Mouse (Mus musculus) neural tube, embryonic 12.5 days (tissue): ENCODE results near the gene Gpr137. TPM values are rescaled to one million over a fixed set of nuclear protein-coding genes. Genes with fewer than 3 reads are reported as not detected.

Experiments
- ATAC-seq: fragments of 200-750 bp; cut with Nextera tagmentation; 2 replicates; pipeline ENCODE4 v1.8.0; 2017; ENCODE audit warnings: low read depth, mild to moderate bottlenecking, moderate TSS enrichment, moderate library complexity; ENCODE audit not compliant: low FRiP score
- H3K27ac ChIP-seq: fragments of 300-500 bp; sonication (generic); 2 replicates; pipeline ENCODE4 v1.5.1; 2016
- H3K27me3 ChIP-seq: fragments of 300-500 bp; sonication (generic); replicated peaks from 2 replicates; pipeline ENCODE4 v1.6.1; 2016; ENCODE audit warnings: mild to moderate bottlenecking
- H3K36me3 ChIP-seq: fragments of 300-500 bp; sonication (generic); 2 replicates; pipeline ENCODE4 v1.6.1; 2016; ENCODE audit warnings: mild to moderate bottlenecking
- H3K4me1 ChIP-seq: fragments of 300-500 bp; sonication (generic); 2 replicates; pipeline ENCODE4 v1.6.1; 2016
- H3K4me2 ChIP-seq: fragments of 300-500 bp; sonication (generic); replicated peaks from 2 replicates; pipeline ENCODE4 v1.6.1; 2016; ENCODE audit warnings: mild to moderate bottlenecking
- H3K4me3 ChIP-seq: fragments of 300-500 bp; sonication (generic); 2 replicates; pipeline ENCODE4 v1.5.1; 2016
- H3K9ac ChIP-seq: fragments of 300-500 bp; sonication (generic); 2 replicates; pipeline ENCODE4 v1.6.1; 2016; ENCODE audit warnings: mild to moderate bottlenecking
- H3K9me3 ChIP-seq: fragments of 300-500 bp; sonication (generic); 2 replicates; pipeline ENCODE4 v1.6.1; 2016; ENCODE audit warnings: mild to moderate bottlenecking
- WGBS: fragments of 180-500 bp; shearing (Covaris S2); methylation state at CpG from one replicate; pipeline ENCODE4 v1.1.7; 2016; 5-methylcytosine and 5-hydroxymethylcytosine counted together
- polyA plus RNA-seq: library from polyadenylated mRNA; unstranded; fragments of >200 nt; fragmentation: Nextera tagmentation; extraction: Ambion mirVana; gene quantifications from 2 replicates; pipeline ENCODE4 v1.2.1, GENCODE M21; 2016

Gpr137 gene
- polyA plus RNA-seq, 1 experiment from 2014 or later = 43.9 TPM

DNA sequence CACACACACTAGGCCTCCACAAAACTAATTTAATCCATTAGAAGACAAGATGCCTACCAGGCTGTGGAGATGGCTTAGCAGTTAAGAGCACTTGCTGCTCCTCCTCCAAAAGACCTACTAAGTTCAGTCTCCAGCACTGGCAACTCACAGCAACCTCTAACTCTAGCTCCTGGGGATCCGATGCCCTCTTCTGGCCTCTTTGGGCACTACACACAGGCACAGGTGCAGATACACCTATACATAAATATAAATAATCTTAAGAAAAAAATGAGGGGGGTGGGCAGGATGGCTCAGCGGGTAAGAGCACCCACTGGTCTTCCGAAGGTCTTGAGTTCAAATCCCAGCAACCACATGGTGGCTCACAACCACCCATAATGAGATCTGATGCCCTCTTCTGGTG, 6.0 kb downstream of the Gpr137 start:
- 18% methylated on average over 3 of the region's 3 CpGs for WGBS
- no peak overlapping the region for H3K4me3 ChIP-seq
- no peak overlapping the region for H3K27ac ChIP-seq
- H3K4me1 ChIP-seq = peaks cover 37% of the 10 kb centered on the region
- H3K4me2 ChIP-seq = no peak overlapping the region
- H3K9ac ChIP-seq = no peak overlapping the region
- H3K9me3 ChIP-seq = no peaks in the 10 kb centered on the region
- peaks cover 8% of the 10 kb centered on the region for H3K36me3 ChIP-seq
- peaks cover 53% of the 10 kb centered on the region for H3K27me3 ChIP-seq
- no peak for ATAC-seq

DNA sequence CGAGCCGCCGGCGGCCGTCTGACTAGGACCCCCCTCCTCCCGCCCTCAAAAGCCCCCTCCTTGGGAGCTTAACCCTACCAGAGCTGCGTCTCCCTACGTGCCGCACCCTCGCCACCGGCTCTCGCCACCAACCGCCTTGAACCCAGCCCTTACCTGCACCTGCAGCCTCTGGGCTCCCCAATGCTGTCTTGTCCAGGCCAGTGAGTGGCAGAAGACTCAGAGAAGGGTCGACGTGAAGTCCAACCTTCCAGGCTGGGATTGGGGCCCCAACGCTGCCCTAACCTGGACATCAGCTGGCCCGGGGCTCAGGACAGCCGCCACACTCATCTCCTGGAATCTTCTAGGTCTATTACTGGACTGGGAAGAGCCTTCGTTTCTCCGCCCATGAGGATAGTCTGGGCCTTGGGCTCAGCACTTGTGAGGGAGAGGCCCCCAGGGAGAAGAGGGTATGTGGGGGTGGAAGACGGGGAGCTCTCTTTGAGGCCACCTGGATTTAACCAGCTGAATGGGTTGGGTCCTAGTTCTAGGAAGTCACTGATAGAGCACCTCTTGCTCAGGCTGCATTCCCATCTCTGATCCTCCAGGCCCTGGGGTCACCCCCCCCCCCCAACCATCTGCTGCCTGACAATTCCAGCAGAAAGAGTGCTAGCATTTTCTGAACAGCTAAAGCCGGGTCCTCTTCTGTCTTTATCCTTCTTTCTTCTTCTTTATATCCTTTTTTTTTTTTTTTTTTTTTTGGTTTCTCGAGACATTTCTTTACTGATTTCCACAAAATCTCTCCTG, 7.9 kb downstream of the Gpr137 start, which contains the start of gene Kcnk4:
Kcnk4 (minus strand) TSS at position 321 of the 783 bp plus-strand sequence.
- H3K27ac ChIP-seq = no peak within 1 kb of the TSS
- 10% methylated on average over 23 of the region's 23 CpGs for WGBS
- peak; percentile 29; the same call in 1 of the 2 replicates for ATAC-seq

DNA sequence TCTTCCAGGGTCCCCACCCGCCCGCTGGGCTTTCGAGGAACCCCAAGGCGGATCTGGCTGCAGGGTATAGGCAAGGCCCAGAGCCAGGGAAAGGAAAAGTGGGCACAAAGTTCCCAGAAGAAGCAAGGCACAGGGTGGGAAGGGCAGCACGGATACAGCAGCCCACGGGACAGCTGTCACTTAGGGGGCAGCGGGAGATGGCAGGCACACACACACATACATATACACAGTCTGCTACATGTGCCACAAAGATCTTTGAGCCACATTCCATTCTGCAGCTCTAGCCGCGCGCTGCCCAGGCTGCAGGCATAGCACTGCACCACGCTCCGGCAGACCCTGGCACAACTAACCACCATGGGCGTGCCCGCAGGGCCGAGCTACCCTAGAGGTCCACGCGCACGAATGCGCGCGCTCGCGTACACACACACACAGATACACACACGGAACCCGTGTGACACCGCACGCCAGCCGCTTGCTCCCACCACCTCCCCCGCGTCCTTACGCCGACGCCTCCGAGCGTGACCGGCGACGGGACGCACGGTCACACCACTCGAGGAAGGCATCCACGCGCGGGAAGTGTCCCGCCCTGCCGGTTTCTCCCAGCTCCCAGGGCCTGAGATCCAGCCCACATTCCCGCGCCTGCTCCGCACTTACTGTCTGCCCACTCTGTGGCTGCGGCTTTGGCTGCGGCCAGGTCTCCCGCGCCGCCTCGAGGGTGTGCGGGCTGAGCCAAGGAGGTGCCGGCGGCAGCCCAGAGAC, 8.7 kb downstream of the Gpr137 start:
- no peak overlapping the region for H3K27ac ChIP-seq
- H3K27me3 ChIP-seq = peaks cover 71% of the 10 kb centered on the region
- H3K9me3 ChIP-seq = no peaks in the 10 kb centered on the region
- peak; percentile 59 for ATAC-seq
- H3K4me2 ChIP-seq = peak overlapping the region; percentile 64
- peaks cover 8% of the 10 kb centered on the region for H3K36me3 ChIP-seq
- peaks cover 17% of the 10 kb centered on the region for H3K4me1 ChIP-seq
- peak overlapping the region; percentile 35 for H3K4me3 ChIP-seq
- H3K9ac ChIP-seq = peak overlapping the region; percentile 56
- 3% methylated on average over 58 of the region's 58 CpGs for whole genome bisulfite sequencing

More for the DNA sequence above, 7.9 kb downstream of the Gpr137 start, which contains the start of gene Kcnk4:
- Histone ChIP-seq H3K4me3 (peak within 1 kb of the TSS; percentile 35), H3K36me3 (peaks cover 8% of the 10 kb centered on the region), H3K27me3 (peaks cover 65% of the 10 kb centered on the region), H3K9me3 (no peaks in the 10 kb centered on the region), H3K4me2 (peak within 1 kb of the TSS; percentile 64), H3K4me1 (peaks cover 24% of the 10 kb centered on the region), H3K9ac (peak within 1 kb of the TSS; percentile 56)

DNA sequence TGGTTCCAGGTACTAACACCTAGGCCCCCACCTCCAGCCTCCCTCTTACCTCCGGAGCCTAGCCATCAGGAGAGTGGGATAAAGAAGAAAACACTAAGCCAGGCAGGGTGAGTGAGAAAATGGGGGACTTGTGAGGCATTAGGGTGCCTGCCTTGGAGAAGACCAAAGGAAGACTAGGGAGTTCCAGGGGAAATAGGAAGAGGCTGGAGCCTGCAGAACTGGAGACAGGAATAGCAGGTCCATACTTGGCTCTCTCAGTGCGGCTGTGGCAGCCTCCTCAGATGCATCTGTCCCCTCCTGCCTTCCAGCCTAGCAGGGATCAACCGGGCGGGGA, 9.2 kb downstream of the Gpr137 start:
- H3K36me3 ChIP-seq = peaks cover 3% of the 10 kb centered on the region
- peaks cover 77% of the 10 kb centered on the region for H3K27me3 ChIP-seq
- no peaks in the 10 kb centered on the region for H3K9me3 ChIP-seq
- WGBS = 22% methylated on average over 4 of the region's 4 CpGs
- H3K4me3 ChIP-seq = peak overlapping the region; percentile 35; the same call in 1 of the 2 replicates
- peaks cover 16% of the 10 kb centered on the region for H3K4me1 ChIP-seq
- peak overlapping the region; percentile 64 for H3K4me2 ChIP-seq
- no peak overlapping the region for H3K9ac ChIP-seq
- no peak for ATAC-seq
- no peak overlapping the region for H3K27ac ChIP-seq

DNA sequence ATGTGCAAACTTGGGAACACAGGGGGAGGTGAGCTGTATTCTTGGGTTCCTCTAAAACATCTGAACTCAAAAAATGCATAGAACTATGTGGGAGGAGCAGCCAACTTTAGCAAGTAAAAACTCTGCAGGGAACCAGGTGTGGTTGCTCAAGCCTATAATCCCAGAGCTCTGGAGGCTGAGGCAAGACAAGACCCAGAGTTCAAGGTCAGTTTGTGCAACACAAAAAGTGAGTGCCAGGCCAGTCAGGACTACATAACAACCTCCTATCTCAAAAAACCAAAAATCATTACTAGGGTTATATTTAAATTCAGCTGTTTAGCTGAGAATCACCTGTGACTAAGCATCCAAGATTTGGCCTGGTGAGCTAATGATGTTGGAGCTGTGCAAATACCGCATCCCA, 10.3 kb downstream of the Gpr137 start:
- 56% methylated on average over 1 of the region's 1 CpGs for WGBS

DNA sequence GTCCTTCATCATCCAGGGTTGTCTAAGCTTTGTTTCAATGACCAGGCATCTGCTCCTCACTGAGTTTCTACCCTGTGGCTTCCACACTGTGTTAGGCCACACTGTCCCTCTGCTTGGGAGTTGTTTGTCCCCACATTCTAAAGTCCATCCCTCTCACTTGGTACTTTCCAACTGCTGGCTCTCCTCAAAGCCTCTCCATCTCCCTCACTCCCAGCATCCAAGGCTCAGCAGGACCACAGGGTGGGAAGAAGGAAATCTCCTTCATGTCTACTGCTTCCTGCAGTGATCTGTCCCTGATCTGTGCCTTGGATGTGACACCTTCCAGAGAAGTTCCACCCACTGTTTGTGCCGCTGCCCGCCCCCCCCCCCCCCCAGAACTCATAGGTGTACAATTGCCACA, 11.3 kb downstream of the Gpr137 start:
- Histone ChIP-seq H3K9me3 (no peaks in the 10 kb centered on the region), H3K4me1 (peaks cover 22% of the 10 kb centered on the region), H3K36me3 (no peaks in the 10 kb centered on the region), H3K27ac (no peak overlapping the region), H3K4me3 (no peak overlapping the region), H3K27me3 (peaks cover 90% of the 10 kb centered on the region), H3K4me2 (no peak overlapping the region), H3K9ac (no peak overlapping the region)
- no peak for ATAC-seq
- 0% methylated on average over 2 of the region's 2 CpGs for WGBS

More for the DNA sequence above, 10.3 kb downstream of the Gpr137 start:
- H3K9ac ChIP-seq = no peak overlapping the region
- H3K27ac ChIP-seq = no peak overlapping the region
- no peak overlapping the region; the same call in 1 of the 2 replicates for H3K4me3 ChIP-seq
- H3K4me1 ChIP-seq = peaks cover 18% of the 10 kb centered on the region
- ATAC-seq = no peak
- H3K9me3 ChIP-seq = no peaks in the 10 kb centered on the region
- no peak overlapping the region for H3K4me2 ChIP-seq
- H3K36me3 ChIP-seq = no peaks in the 10 kb centered on the region
- H3K27me3 ChIP-seq = peaks cover 84% of the 10 kb centered on the region

DNA sequence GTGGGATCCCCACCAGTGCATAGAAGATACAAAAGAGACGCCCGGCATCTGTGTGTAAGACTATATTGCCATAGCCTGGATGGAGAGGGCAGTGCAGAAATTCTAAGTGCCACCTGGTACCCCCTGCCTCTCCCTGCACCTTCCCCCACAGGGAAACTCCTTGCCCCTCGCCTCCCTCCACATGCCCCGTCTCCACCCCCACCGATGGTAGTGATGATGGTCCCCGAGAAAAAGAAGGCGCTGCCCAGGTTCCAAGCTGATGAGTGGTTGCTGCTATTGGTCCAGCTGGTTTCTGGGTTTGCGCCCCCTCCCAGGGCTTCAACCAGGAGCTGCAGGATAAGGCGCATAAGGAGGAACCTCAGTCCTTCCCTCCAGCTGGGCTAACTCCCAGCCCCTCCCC, 14.2 kb downstream of the Gpr137 start:
- WGBS = 11% methylated on average over 9 of the region's 9 CpGs
- Histone ChIP-seq H3K4me1 (peaks cover 10% of the 10 kb centered on the region), H3K4me3 (no peak overlapping the region), H3K9me3 (no peaks in the 10 kb centered on the region), H3K9ac (no peak overlapping the region), H3K4me2 (no peak overlapping the region), H3K27me3 (peaks cover 90% of the 10 kb centered on the region), H3K36me3 (no peaks in the 10 kb centered on the region), H3K27ac (no peak overlapping the region)
- ATAC-seq = no peak

DNA sequence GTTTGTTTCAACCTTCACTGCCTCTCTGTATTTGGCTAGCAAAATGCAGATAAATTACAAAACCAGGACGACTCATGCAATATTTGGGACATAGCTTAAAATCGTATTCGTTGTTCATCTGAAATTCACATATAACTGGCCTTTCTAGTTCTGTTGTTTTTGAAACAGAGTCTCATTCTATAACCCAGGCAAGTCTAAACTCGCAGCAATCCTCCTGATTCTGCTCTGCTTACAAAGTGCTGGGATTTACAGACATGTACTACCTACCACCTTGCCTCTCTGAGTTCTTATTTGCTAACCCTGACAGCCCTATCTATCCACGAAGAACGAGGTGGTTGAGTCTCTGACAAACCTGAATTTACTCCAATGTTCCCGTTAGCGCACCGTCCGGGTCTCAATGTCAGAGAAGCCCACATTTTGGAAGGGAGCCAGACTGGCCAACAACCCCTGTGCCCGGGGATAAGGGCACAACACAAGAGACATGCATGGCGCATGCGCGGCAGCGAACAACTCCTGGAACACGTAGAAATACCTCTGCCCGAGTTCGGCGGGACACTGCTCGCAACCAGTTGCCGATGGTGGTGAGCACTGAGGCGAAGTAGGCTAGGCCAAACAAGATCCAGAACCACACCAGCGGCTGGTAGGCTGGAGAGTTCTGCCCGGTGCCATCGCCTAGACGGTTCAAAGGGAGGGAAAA, 15.6 kb downstream of the Gpr137 start:
- Histone ChIP-seq H3K9me3 (no peaks in the 10 kb centered on the region), H3K27me3 (peaks cover 84% of the 10 kb centered on the region), H3K27ac (no peak overlapping the region), H3K9ac (0 out of 2 replicates have a peak overlapping the region, but pooled peaks have one; percentile 2), H3K36me3 (no peaks in the 10 kb centered on the region), H3K4me3 (peak overlapping the region; percentile 13; the same call in 1 of the 2 replicates), H3K4me2 (peak overlapping the region; percentile 44), H3K4me1 (peaks cover 16% of the 10 kb centered on the region)
- no peak for ATAC-seq
- WGBS = 10% methylated on average over 26 of the region's 26 CpGs

DNA sequence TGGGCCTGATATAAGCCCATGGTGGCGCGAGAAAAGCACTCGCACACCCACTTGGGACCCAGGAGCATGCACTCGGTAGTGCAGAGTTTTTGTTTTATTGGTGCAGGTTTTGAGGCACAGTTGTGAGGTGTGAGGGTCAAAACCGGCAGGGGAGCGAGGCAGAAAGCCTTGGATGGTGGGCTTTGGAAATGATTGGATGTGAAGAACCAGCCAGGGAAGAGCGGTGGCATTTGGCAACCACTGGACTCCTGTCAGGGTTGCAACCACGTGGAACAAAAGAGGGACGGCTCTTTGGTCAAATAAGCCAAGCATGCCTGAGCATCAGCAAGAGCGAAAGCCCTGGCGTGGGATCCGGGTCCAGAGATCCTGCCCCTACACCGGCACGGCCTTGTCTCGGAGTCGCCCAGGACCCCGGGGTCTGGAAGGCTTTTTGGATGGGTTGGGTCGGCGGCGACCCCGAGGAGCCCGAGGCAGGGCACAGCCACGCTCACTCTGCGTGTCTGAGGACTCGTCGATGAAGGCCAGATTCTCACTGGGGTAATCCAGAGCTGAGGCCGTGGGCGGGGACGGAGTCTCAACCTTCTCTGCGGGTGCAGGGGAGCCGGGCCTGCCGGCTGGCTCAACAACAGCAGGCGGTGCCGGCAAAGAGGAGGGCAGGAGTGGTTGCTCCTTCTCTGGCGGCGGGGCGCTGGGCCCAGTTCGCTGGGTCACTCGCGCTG, 16.5 kb downstream of the Gpr137 start:
- no peak overlapping the region for H3K4me3 ChIP-seq
- H3K36me3 ChIP-seq = no peaks in the 10 kb centered on the region
- WGBS = 4% methylated on average over 40 of the region's 40 CpGs
- H3K9me3 ChIP-seq = no peaks in the 10 kb centered on the region
- no peak overlapping the region for H3K27ac ChIP-seq
- no peak overlapping the region for H3K9ac ChIP-seq
- H3K4me2 ChIP-seq = peak overlapping the region; percentile 36; the same call in 1 of the 2 replicates
- H3K4me1 ChIP-seq = peaks cover 15% of the 10 kb centered on the region
- no peak for ATAC-seq
- peaks cover 74% of the 10 kb centered on the region for H3K27me3 ChIP-seq

DNA sequence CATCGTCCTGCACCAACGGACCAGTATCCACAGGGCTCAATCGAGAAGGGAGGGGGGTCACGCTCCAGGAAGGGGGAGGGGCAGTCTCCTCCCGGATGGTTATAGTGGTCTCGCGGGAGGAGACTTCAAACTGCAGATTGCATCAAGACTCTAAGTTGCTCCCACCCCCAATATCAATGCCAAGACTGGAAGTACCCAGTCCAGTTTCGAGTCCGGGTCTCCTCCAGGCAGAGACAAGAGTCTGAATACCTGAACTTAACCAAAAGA, 17.0 kb downstream of the Gpr137 start, which contains the start of gene Catsperz:
Catsperz (minus strand) TSS at position 74 of the 267 bp plus-strand sequence.
- no peak within 1 kb of the TSS for H3K9ac ChIP-seq
- peak within 1 kb of the TSS; percentile 36 for H3K4me2 ChIP-seq
- no peaks in the 10 kb centered on the region for H3K36me3 ChIP-seq
- H3K27ac ChIP-seq = no peak within 1 kb of the TSS
- no peak within 1 kb of the TSS for H3K4me3 ChIP-seq
- H3K27me3 ChIP-seq = peaks cover 71% of the 10 kb centered on the region
- H3K4me1 ChIP-seq = peaks cover 21% of the 10 kb centered on the region
- H3K9me3 ChIP-seq = no peaks in the 10 kb centered on the region
- 3% methylated on average over 9 of the region's 9 CpGs for WGBS
- ATAC-seq = no peak

DNA sequence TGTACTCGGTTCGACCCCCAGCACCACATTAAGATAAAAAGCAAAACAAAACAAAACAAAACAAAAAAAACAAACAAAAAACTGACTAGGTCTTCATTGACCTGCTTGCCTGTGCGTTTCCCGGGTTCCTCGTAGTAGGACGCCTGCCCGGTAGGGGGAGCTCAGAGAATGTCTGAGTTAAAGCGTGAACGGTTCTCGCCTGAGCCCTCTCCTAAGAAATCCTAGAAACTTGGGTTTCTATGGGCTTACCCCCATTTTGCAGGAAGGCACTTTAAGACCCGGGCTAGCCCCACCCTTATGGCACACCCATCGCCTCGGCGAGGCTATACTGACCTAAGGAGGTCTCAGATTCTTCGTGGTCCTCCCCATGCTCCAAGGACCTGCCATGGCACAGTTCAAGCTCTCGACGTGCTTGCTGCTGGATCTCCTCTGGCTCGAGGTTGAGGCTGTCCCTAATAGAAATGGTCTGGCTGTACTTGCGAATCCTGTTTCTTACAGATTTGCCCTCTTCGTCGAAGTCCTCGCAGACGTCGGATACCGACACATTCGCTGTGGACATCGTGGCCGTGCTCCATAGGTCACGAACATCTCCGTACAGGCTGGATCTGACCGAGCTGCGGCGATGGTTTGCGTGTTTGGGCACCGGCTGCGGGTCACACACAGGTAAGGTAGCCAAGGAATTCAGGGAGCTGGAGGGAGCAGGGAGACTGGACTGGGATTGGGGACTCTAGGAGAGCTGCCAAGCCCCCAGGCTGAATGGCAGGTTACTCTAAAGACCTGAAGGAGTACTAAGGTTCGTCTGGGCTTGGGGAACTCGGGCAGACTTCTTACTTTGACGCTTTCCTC, 17.6 kb downstream of the Gpr137 start:
- H3K4me1 ChIP-seq = peaks cover 26% of the 10 kb centered on the region
- H3K27ac ChIP-seq = no peak overlapping the region
- no peak overlapping the region for H3K4me3 ChIP-seq
- H3K9ac ChIP-seq = no peak overlapping the region
- ATAC-seq = no peak
- 4% methylated on average over 39 of the region's 39 CpGs for WGBS
- H3K27me3 ChIP-seq = peaks cover 69% of the 10 kb centered on the region
- H3K36me3 ChIP-seq = no peaks in the 10 kb centered on the region
- peak overlapping the region; percentile 36 for H3K4me2 ChIP-seq
- H3K9me3 ChIP-seq = no peaks in the 10 kb centered on the region
